Mouse (Mus musculus): ENCODE measurements around the gene Kcnq5. TPM values are rescaled to one million over a fixed set of nuclear protein-coding genes. Genes with fewer than 3 reads are reported as not detected.

Gene Kcnq5
- total and polyA plus RNA-seq, 3 experiments = not detected

GRCm38 (mm10) chr1:21618712-21619111 is 343.0 kb downstream of the Kcnq5 start:
- H3K79me2 ChIP-seq (ENCODE audit: control insufficient read depth, insufficient read depth, low read length, poor library complexity) = no peaks in the 10 kb centered on the region
- no peak for DNase-seq (ENCODE audit: low read depth, low spot score)
- no peaks in the 10 kb centered on the region for H3K36me3 ChIP-seq (ENCODE audit: control insufficient read depth in 1 of 2, insufficient read depth in 2 of 2, low read length in 2 of 2)
- no peak overlapping the region for H3K9ac ChIP-seq (ENCODE audit: control insufficient read depth, low read depth, low read length, poor library complexity, severe bottlenecking)
- no peaks in the 10 kb centered on the region for H3K27me3 ChIP-seq (ENCODE audit: control insufficient read depth in 1 of 2, insufficient read depth in 2 of 2, low read length in 2 of 2)
- no peaks in the 10 kb centered on the region for H3K4me1 ChIP-seq (ENCODE audit: control insufficient read depth in 1 of 2, insufficient read depth in 2 of 2, low read length in 2 of 2)
- H3K9me3 ChIP-seq (replicated peaks; ENCODE audit: insufficient read depth, low read length) = no peaks in the 10 kb centered on the region
- no peak overlapping the region for H3K4me3 ChIP-seq (ENCODE audit: control insufficient read depth in 1 of 2, insufficient read depth in 1 of 2, low read depth in 2 of 2, low read length in 2 of 2)
- no peak overlapping the region for H3K27ac ChIP-seq (ENCODE audit: control insufficient read depth, low read depth, low read length)
- TF ChIP-seq BHLHE40 (IDR thresholded peaks at IDR 0.05; ENCODE audit: borderline replicate concordance, low read depth, low read length) (no peak), MAFK (IDR thresholded peaks at IDR 0.05; ENCODE audit: borderline replicate concordance, low read depth, low read length) (no peak), ELF1 (IDR thresholded peaks at IDR 0.05; ENCODE audit: low read depth, low read length) (no peak), ETS1 (IDR thresholded peaks at IDR 0.05; ENCODE audit: low read depth, low read length) (no peak), MEF2A (IDR thresholded peaks at IDR 0.05; ENCODE audit: extremely low read depth, insufficient replicate concordance, low read depth, low read length, poor library complexity, severe bottlenecking) (no peak), HCFC1 (IDR thresholded peaks at IDR 0.05; ENCODE audit: low read depth, low read length) (no peak), CTCF (IDR thresholded peaks at IDR 0.05 in 2 of 3, conservative IDR thresholded peaks at IDR 0.05 in 1 of 3; ENCODE audit: control insufficient read depth in 1 of 3, insufficient read depth in 1 of 3, low read depth in 2 of 3, low read length in 3 of 3, poor library complexity in 1 of 3, severe bottlenecking in 1 of 3) (no peak), MAX (IDR thresholded peaks at IDR 0.05; ENCODE audit: low read length) (no peak), SIN3A (IDR thresholded peaks at IDR 0.05; ENCODE audit: low read length) (no peak), ZC3H11A (IDR thresholded peaks at IDR 0.05; ENCODE audit: low read depth, low read length) (no peak), ZKSCAN1 (IDR thresholded peaks at IDR 0.05; ENCODE audit: low read depth, low read length) (no peak), JUND (IDR thresholded peaks at IDR 0.05; ENCODE audit: low read depth, low read length) (no peak), NELFE (IDR thresholded peaks at IDR 0.05; ENCODE audit: low read depth, low read length) (no peak), MXI1 (IDR thresholded peaks at IDR 0.05; ENCODE audit: low read depth, low read length) (no peak), CHD2 (IDR thresholded peaks at IDR 0.05; ENCODE audit: low read length) (no peak), MAZ (IDR thresholded peaks at IDR 0.05; ENCODE audit: low read depth, low read length) (no peak)

GRCm38 (mm10) chr1:21616666-21617065 is 345.1 kb downstream of the Kcnq5 start:
- DNase-seq (ENCODE audit: low read depth, low spot score) = no peak
- H3K27me3 ChIP-seq (ENCODE audit: control insufficient read depth in 1 of 2, insufficient read depth in 2 of 2, low read length in 2 of 2) = no peaks in the 10 kb centered on the region
- no peaks in the 10 kb centered on the region for H3K4me1 ChIP-seq (ENCODE audit: control insufficient read depth in 1 of 2, insufficient read depth in 2 of 2, low read length in 2 of 2)
- no peaks in the 10 kb centered on the region for H3K79me2 ChIP-seq (ENCODE audit: control insufficient read depth, insufficient read depth, low read length, poor library complexity)
- H3K27ac ChIP-seq (ENCODE audit: control insufficient read depth, low read depth, low read length) = no peak overlapping the region
- H3K36me3 ChIP-seq (ENCODE audit: control insufficient read depth in 1 of 2, insufficient read depth in 2 of 2, low read length in 2 of 2) = no peaks in the 10 kb centered on the region
- no peak overlapping the region for H3K4me3 ChIP-seq (ENCODE audit: control insufficient read depth in 1 of 2, insufficient read depth in 1 of 2, low read depth in 2 of 2, low read length in 2 of 2)
- TF ChIP-seq E2F4 (IDR thresholded peaks at IDR 0.05; ENCODE audit: borderline replicate concordance, low read depth, low read length) = no peak
- no peak for TF ChIP-seq GATA1 (IDR thresholded peaks at IDR 0.05; ENCODE audit: low read depth, low read length)
- no peak for TF ChIP-seq ETS1 (IDR thresholded peaks at IDR 0.05; ENCODE audit: low read depth, low read length)
- no peak for TF ChIP-seq KAT2A (conservative IDR thresholded peaks at IDR 0.05; ENCODE audit: low read depth, low read length)
- no peak for TF ChIP-seq ZNF384 (IDR thresholded peaks at IDR 0.05; ENCODE audit: low read depth, low read length)
- TF ChIP-seq ELF1 (IDR thresholded peaks at IDR 0.05; ENCODE audit: low read depth, low read length) = no peak
- TF ChIP-seq EP300 (IDR thresholded peaks at IDR 0.05; ENCODE audit: low read depth in 1 of 2, low read length in 2 of 2) = no peak
- no peak for TF ChIP-seq RAD21 (IDR thresholded peaks at IDR 0.05; ENCODE audit: low read depth, low read length)
- TF ChIP-seq HCFC1 (IDR thresholded peaks at IDR 0.05; ENCODE audit: low read depth, low read length) = no peak
- no peak for TF ChIP-seq USF2 (IDR thresholded peaks at IDR 0.05; ENCODE audit: borderline replicate concordance in 1 of 2, insufficient read depth in 1 of 2, low read depth in 1 of 2, low read length in 2 of 2)
- H3K9ac ChIP-seq (ENCODE audit: control insufficient read depth, low read depth, low read length, poor library complexity, severe bottlenecking) = no peak overlapping the region
- no peaks in the 10 kb centered on the region for H3K9me3 ChIP-seq (replicated peaks; ENCODE audit: insufficient read depth, low read length)
